Mouse (Mus musculus): ENCODE results near the gene Gm49510. TPM values are rescaled to one million over a fixed set of nuclear protein-coding genes. Genes with fewer than 3 reads are reported as not detected.

The Gm49510 gene
- total RNA-seq (2021): under 1 TPM; 0.10 to 0.27 TPM
- long read RNA-seq, experiment 1: 0 reads
- long read RNA-seq, experiment 2: 0 reads

DNA sequence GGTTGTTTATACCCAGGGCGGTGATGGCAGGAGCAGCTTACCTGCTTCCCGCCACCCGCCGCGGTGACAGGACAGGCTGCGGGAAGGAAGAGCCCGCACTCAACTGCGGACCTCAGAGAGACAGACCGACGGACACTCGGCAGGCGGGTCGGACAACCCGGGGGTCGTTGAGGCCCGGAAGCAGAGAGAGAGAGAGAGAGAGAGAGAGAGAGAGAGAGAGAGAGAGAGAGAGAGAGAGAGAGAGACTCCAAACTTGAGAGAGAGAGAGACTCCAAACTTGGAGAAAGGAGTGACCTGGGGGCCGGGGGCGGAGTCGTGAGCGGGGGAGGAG lies at the start of gene Gm49510:
Gene Gm49510 (plus strand): TSS at position 259 of the 331 bp plus-strand sequence.
- peak in 1 of 2 experiments; percentile 42 for DNase-seq

DNA sequence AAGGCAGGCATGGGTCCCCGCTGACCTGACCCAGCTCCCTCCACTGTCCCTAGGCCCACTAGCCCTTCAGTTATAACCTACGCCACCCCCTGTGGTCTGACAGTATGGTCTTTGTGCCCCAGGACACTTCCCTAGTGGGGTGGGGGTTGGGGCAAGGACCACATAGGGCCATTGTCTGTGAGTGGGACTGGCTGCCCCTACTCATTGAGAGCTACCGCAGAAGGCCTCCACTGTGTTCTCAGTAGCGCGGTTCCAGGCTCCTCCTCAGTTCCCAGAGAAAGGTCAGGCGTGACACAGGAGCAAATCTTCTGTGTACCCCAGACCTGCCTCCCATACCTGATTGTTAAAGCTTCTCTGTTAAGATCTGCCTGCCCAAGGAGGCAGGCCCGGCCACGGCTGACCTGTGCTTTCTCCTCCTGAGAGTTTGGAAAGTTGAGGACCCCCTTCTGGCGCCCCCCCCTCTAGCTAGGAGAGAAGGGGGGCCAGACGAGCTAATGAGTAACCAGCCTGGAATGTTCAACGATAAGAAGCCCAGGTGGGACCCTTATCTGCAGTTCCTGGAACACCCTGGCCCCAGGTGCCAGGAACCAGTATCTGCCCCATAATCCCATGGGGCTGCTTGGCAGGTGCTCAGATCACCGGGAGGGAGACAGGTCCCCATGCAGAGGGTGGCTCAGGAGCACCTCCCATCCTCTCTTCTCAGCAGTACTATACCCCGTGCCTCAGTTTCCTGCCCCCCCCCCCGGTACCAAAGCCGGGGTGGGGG lies 49.2 kb upstream of the Gm49510 start:
- peak in 1 of 2 experiments; percentile 13 for DNase-seq

- DNase-seq: no peak
Measured at GRCm38 (mm10) chr15:78850944-78851343, 48.5 kb upstream of the Gm49510 start.

DNA sequence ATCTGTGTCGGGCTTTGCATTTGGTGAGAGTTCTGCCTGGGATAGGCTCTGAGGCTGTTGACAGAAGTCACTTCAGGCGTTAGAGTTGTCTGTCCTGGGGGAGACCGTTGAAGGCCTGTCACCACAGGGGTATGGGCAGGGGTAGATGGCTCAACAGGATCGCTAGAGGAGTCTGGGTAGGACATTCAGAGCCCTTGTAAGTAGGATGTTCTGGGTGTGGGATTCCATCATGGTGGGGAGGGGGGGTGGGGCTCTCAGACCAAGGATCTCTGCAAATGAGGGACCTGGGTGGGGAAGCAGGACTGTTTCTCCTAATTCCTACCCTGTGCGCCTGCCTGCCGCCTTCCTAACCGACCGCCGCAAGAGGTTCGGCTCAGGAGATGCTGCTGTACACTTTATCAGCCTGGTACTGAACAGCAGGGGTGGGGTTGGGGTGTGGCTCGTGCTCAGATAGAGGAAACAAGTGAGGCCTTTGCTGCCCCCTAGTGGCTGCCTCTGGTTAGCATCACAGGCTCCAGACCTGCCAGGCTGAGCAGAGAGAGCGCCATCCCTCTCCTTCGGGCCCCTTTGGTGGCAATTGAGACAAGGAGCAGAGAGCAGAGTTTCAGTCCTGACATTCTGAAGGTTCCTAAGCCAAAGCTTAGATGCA lies 47.8 kb upstream of the Gm49510 start:
- peak; percentile 93 to 96 for DNase-seq

GRCm38 (mm10) chr15:78855303-78855965 lies 44.0 kb upstream of the Gm49510 start, which contains the start of gene Lgals2:
Gene Lgals2 (minus strand): TSS chr15:78855529.
- no peak for DNase-seq

DNA sequence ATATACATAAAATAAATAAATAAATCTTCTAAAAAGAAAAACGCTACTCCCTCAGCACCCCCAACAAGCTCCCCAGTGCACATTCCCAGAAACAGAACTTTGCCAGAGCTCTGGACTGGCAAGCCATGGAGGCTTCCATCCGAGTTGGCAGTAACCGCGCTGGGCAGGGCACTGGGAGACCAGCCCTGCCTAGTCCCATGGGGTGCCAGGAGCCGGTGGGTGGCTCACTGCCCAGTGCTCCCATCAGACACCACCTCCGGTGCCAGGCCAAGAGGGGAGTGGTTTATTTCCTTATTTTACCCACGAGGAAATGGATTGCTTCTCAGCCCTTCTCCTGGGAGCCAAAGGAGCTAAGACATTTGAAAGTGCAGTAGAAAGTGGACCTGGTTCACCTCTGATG lies 42.5 kb upstream of the Gm49510 start:
- DNase-seq: peak; percentile 65 to 80

- DNase-seq: no peak
Measured at GRCm38 (mm10) chr15:78859311-78859710, 40.2 kb upstream of the Gm49510 start.

- no peak for DNase-seq
Measured at GRCm38 (mm10) chr15:78859714-78860113, 39.8 kb upstream of the Gm49510 start.

DNA sequence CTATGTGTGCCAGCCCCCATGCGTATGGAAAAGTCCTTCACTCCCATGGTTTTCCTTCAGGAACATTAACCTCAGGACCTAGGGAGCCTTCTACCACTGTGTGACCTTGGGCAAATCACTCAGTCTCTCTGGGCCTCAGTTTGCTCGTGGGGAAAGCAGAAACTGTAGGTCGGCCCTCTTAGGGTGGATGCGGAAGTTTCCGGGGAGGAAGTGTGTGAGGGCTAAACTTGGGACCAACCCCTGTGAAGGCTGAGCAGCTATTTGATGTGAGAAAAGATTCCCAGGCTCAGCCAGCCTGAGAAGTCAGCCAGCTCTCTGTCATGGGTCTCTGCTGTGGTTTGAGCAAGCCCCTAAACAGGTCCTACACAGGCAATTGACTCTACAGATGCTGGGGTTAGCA lies 37.2 kb upstream of the Gm49510 start:
- DNase-seq: no peak

- no peak for DNase-seq
Measured at GRCm38 (mm10) chr15:78863154-78863553, 36.3 kb upstream of the Gm49510 start.

- no peak for DNase-seq
Measured at GRCm38 (mm10) chr15:78863852-78864253, 35.6 kb upstream of the Gm49510 start.

- DNase-seq: peak; percentile 55 to 62
Measured at GRCm38 (mm10) chr15:78868398-78868797, 31.1 kb upstream of the Gm49510 start.

DNA sequence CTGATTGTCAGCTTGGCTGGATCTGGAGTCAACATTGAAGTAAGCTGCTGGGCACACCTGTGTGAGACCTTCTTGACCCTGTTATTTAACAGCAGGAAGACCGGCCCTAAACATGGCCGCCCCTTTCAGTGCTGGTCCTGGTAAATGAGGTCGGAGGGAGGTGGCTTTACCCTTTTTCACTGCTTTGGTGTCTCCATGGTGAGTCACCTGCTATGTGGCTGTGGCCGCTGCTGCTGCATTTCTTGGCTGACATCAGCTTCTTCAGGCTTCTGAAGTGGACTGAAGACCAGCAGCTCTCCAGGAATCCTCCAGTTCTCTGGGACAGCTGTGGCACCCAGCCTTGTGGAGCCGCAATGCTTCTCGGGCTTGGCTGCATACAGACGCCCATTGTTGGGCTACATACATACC lies 30.6 kb upstream of the Gm49510 start:
- DNase-seq: no peak

DNA sequence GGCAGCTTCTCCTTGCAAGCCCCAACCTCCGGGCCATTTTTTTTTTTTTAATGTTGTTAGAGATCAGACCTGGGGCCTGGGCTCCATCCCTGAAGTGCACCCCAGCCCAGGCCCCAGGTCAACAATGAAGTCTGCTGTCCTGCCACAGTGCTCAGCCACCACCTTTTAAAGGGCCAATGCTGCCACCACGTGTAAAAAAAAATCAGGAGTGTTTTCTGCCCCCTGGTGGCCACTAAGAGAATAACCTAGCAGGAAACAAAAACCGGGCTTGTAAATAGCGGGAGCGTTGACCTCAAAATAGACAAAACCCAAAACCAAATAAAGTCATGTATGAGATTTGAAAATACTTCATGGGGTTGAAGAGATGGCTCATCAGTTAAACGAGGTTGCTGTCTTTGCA lies 29.7 kb upstream of the Gm49510 start:
- DNase-seq: peak; percentile 59 to 71

DNA sequence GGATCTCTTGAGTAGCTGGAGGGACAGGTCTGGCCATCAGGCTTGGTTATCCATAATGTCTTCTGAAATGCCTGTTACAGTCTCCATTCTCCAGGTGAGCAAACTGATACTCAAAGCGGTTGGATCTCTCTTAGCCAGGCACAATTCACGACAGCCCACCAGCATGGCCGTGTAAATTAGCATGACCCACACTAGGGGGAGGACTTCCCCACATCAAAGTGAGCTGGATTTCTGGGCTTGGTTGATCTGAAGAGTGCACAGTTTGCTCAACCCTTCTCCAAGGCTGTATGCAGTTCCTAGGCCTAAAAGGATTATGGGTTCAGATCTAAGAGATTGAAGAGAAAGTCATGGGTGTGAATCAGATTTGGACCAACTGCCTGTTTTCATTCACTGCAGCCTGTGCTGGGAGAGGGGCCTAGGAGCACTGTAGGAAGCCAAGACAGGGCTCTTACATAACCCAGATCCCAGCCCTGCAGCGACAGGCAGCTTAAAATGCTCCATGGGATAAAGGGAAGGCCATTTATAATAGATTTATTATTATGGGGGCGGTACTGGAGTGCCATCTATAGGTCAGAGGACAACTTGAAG lies 27.4 kb upstream of the Gm49510 start:
- DNase-seq: no peak

- no peak for DNase-seq
Measured at GRCm38 (mm10) chr15:78873803-78874435, 25.5 kb upstream of the Gm49510 start.

DNA sequence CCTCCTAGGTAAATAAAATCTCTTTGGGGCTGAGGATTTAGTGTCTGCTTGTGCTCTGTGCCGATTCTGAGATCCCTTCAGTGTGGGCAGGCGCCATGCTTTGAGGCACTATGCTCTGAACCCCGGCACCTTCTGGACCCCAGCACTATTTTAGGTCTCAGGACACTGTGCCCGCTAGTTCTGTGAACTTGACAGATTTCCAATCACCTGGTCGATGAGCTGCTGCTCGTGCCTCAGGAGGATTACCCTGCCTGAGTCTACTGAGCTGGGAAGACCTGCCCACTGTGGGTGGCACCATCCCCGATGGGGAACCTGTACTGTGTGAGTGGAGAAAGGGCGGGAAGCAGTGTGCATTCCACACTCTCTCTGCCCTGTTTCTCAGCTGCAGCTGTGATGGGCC lies 24.5 kb upstream of the Gm49510 start:
- DNase-seq: no peak

DNA sequence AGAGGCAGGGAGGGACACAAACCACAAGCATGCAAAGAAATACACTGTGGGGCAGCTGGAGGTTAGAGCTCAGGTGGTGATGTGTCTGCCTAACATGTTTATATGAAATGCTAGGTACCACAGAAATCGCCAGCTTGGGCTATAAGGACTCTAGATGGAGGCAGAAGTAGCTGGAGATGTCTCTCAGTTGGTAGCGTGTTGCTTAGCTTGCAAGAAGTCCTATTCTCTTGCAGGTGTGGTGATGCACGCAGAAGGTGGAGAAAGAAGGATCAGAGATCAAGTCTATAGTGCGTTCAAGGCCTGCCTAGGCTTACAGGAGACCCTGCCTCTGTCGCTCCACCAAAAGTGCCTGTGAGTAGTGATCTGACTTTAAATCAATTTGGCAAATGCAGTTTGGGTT lies 23.9 kb upstream of the Gm49510 start:
- DNase-seq: no peak

GRCm38 (mm10) chr15:78876258-78876696 lies 23.2 kb upstream of the Gm49510 start:
- peak; percentile 76 to 82 for DNase-seq

GRCm38 (mm10) chr15:78876991-78877809 lies 22.3 kb upstream of the Gm49510 start, which contains the start of gene Gga1:
Gene Gga1 (plus strand): TSS chr15:78877190.
- DNase-seq: peak; percentile 96 to 97

DNA sequence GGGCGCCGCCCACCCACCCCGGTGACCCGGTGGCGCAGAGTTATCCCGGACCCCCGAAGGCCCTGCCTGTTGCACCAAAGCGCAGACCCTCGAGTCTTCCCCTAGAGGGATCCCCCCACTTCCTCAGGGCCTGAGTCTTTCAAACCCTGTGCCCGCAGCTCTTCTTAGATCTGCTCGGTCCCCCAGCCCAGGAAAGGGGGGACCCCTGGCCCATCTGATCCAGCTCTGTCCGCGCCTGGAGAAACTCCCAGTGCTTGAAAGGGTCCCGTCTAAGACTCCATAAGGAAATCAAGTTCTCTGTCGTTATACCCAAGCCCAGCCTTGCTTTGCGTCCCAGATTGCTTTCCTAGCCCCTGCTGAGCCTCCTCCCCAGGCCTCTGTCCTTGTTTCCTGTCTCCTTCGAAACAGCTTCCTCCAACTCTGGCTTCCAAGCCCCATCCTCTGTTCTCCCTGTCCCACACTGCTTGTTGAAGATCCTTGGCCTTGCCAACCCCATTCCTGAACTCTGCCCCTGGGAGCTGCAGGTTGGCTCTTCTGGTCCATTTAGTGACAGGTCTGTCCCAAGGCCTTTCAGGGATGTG lies 21.6 kb upstream of the Gm49510 start:
- DNase-seq: peak in 1 of 2 experiments; percentile 46
